Mouse (Mus musculus): ENCODE measurements around the gene Fndc3b. TPM values are rescaled to one million over a fixed set of nuclear protein-coding genes. Genes with fewer than 3 reads are reported as not detected.
A peak's percentile ranks its signal among the peaks of the same experiment; 100 is the strongest.

Fndc3b gene
- polyA plus RNA-seq, 1 experiment: 14.2 TPM

DNA sequence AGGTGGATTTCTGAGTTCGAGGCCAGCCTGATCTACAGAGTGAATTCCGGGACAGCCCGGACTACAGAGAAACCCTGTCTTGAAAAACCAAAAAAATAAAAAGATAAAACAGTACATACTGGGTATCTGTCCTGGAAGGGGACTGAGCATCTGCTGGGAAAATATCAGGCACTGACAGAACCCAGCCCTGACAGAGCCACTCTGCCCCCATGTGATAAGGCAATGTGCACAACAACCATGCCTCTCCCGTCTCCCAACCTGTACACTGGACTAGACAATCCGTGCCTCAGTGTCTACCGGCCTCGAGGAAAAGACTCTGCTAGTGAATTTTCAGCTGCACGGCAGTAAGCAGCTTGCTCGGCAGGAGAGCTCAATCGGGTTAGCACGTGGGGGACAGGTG, 97.3 kb downstream of the Fndc3b start:
- Histone ChIP-seq H3K27ac (ENCODE audit: insufficient read depth, low read depth, low read length) (no peak overlapping the region), H3K4me1 (ENCODE audit: control insufficient read depth, insufficient read depth, low read length) (peaks cover 22% of the 10 kb centered on the region), H3K27me3 (replicated peaks; ENCODE audit: control insufficient read depth, insufficient read depth, low read length) (no peaks in the 10 kb centered on the region), H3K4me3 (ENCODE audit: insufficient read depth, low read depth, low read length) (no peak overlapping the region), H3K36me3 (ENCODE audit: control insufficient read depth, insufficient read depth, low read length) (no peaks in the 10 kb centered on the region)
- 94% methylated on average over 11 of the region's 11 CpGs for WGBS
- DNase-seq: no peak
- no peak for TF ChIP-seq POLR2A (IDR thresholded peaks at IDR 0.05; ENCODE audit: low read depth, low read length)
- TF ChIP-seq CTCF (conservative IDR thresholded peaks at IDR 0.05; ENCODE audit: insufficient read depth, insufficient read length, low read depth, low read length): no peak

DNA sequence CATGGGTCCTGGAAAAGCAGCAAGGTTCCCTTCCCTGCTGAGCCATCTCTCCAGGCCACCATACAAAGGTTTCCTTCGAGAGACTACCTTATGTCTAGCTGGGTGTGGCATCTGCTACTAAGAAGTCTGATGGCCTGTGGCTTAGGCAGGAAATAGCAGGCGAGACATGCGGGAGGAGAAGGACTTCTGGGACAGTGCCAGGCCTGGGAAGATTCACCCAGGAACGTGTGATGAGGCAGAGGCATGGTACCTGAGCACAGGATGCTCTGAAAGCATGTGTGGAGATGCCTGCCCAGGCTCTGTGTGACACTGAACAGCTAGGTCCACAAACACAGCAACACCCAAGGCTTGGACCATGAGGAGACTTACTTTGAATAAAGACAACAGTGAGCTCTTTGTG, 98.1 kb downstream of the Fndc3b start:
- no peaks in the 10 kb centered on the region for H3K27me3 ChIP-seq (replicated peaks; ENCODE audit: control insufficient read depth, insufficient read depth, low read length)
- H3K4me3 ChIP-seq (ENCODE audit: insufficient read depth, low read depth, low read length): no peak overlapping the region
- WGBS: 50% methylated on average over 4 of the region's 4 CpGs
- H3K4me1 ChIP-seq (ENCODE audit: control insufficient read depth, insufficient read depth, low read length): peaks cover 27% of the 10 kb centered on the region
- no peaks in the 10 kb centered on the region for H3K36me3 ChIP-seq (ENCODE audit: control insufficient read depth, insufficient read depth, low read length)
- DNase-seq: no peak
- no peak overlapping the region for H3K27ac ChIP-seq (ENCODE audit: insufficient read depth, low read depth, low read length)
- TF ChIP-seq CTCF (conservative IDR thresholded peaks at IDR 0.05; ENCODE audit: insufficient read depth, insufficient read length, low read depth, low read length) (no peak), POLR2A (IDR thresholded peaks at IDR 0.05; ENCODE audit: low read depth, low read length) (no peak)

DNA sequence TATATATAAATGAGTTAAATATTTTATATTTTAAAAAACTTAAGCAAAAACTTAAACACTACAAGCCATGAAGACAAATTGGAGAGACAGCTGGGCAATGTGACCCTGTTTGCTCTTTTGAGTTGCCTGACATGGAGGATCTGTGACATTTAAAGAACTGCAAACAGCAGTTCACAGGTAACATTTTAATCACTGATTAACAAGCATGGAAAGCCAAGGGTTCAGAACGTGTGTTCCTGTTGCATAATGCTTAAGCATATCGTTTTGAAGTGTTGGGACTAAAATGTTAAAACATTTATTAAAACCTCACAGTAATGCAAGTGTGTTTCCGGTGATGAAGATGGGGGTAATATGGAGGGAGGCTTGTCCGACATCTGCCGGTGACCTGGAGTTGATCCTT, 99.1 kb downstream of the Fndc3b start:
- H3K27me3 ChIP-seq (replicated peaks; ENCODE audit: control insufficient read depth, insufficient read depth, low read length): no peaks in the 10 kb centered on the region
- no peak overlapping the region for H3K4me3 ChIP-seq (ENCODE audit: insufficient read depth, low read depth, low read length)
- DNase-seq: peak; percentile 62
- H3K4me1 ChIP-seq (ENCODE audit: control insufficient read depth, insufficient read depth, low read length): peaks cover 30% of the 10 kb centered on the region
- no peak overlapping the region for H3K27ac ChIP-seq (ENCODE audit: insufficient read depth, low read depth, low read length)
- WGBS: 53% methylated on average over 5 of the region's 5 CpGs
- H3K36me3 ChIP-seq (ENCODE audit: control insufficient read depth, insufficient read depth, low read length): no peaks in the 10 kb centered on the region
- no peak for TF ChIP-seq CTCF (conservative IDR thresholded peaks at IDR 0.05; ENCODE audit: insufficient read depth, insufficient read length, low read depth, low read length)
- TF ChIP-seq POLR2A (IDR thresholded peaks at IDR 0.05; ENCODE audit: low read depth, low read length): no peak

DNA sequence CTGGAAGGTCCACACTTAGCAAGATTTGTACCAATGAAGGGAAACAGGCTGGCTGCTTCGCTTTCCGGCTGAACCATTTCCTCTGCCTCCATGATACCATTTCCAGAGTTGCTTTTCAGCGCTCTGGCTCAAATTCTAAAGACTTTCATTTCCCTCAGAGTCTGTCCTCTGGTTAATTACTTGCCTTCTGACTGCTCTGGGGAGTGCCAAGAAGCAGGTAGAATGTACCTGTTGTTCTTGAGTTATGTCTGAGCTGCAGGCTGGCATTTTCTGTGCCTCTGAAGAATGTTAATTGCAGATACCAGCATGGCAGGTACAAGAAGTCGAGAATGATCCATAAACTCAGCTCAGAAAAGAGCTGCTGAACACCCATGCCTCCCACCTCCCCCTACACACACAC, 100.6 kb downstream of the Fndc3b start:
- DNase-seq: peak; percentile 70
- Histone ChIP-seq H3K4me3 (ENCODE audit: insufficient read depth, low read depth, low read length) (no peak overlapping the region), H3K4me1 (ENCODE audit: control insufficient read depth, insufficient read depth, low read length) (peaks cover 25% of the 10 kb centered on the region), H3K27ac (ENCODE audit: insufficient read depth, low read depth, low read length) (peak overlapping the region; percentile 13), H3K36me3 (ENCODE audit: control insufficient read depth, insufficient read depth, low read length) (no peaks in the 10 kb centered on the region), H3K27me3 (replicated peaks; ENCODE audit: control insufficient read depth, insufficient read depth, low read length) (no peaks in the 10 kb centered on the region)
- WGBS: 37% methylated on average over 4 of the region's 4 CpGs
- no peak for TF ChIP-seq CTCF (conservative IDR thresholded peaks at IDR 0.05; ENCODE audit: insufficient read depth, insufficient read length, low read depth, low read length)
- TF ChIP-seq POLR2A (IDR thresholded peaks at IDR 0.05; ENCODE audit: low read depth, low read length): no peak

DNA sequence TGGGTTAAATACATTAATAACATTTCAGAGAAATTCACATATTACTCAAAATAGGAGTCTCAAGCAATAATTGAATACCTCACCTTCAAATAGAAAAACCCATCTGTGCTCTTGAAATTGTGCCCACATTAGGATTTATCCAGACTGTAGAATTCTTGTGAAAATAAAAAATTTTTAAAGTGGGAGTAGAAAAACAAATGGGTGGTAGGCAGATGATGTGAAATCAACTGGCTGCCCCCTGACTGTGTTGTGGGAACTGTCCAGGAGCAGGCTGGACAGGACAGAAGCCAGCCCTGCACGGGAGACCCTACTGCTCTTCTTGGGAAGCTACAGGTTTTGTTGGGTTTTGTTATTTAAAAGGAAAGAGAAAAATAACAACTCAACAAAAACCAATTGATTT, 101.0 kb downstream of the Fndc3b start:
- WGBS: 54% methylated on average over 1 of the region's 1 CpGs
- TF ChIP-seq CTCF (conservative IDR thresholded peaks at IDR 0.05; ENCODE audit: insufficient read depth, insufficient read length, low read depth, low read length) (no peak), POLR2A (IDR thresholded peaks at IDR 0.05; ENCODE audit: low read depth, low read length) (no peak)
- no peak for DNase-seq
- no peaks in the 10 kb centered on the region for H3K36me3 ChIP-seq (ENCODE audit: control insufficient read depth, insufficient read depth, low read length)
- no peak overlapping the region for H3K27ac ChIP-seq (ENCODE audit: insufficient read depth, low read depth, low read length)
- no peaks in the 10 kb centered on the region for H3K27me3 ChIP-seq (replicated peaks; ENCODE audit: control insufficient read depth, insufficient read depth, low read length)
- peaks cover 25% of the 10 kb centered on the region for H3K4me1 ChIP-seq (ENCODE audit: control insufficient read depth, insufficient read depth, low read length)
- H3K4me3 ChIP-seq (ENCODE audit: insufficient read depth, low read depth, low read length): no peak overlapping the region

DNA sequence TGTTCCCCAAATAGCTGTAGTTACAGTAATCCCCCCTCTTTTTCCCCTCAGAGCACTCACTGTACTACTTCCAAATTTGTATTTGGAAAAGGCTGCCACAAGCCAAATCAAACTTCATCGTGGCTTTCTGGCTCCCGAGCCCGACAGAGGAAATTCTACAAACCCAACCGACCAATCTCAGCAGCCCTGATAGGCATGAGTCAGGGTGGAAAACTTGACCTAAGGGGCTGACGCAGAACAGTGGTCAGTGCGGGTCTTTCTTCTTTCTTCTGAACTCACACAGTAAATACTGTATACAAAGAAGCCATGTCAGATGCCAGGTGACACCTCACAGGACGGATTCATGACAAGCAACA, 103.3 kb downstream of the Fndc3b start:
- peak; percentile 25 for DNase-seq
- Histone ChIP-seq H3K4me1 (ENCODE audit: control insufficient read depth, insufficient read depth, low read length) (peaks cover 28% of the 10 kb centered on the region), H3K4me3 (ENCODE audit: insufficient read depth, low read depth, low read length) (no peak overlapping the region), H3K27ac (ENCODE audit: insufficient read depth, low read depth, low read length) (peak overlapping the region; percentile 46), H3K36me3 (ENCODE audit: control insufficient read depth, insufficient read depth, low read length) (no peaks in the 10 kb centered on the region), H3K27me3 (replicated peaks; ENCODE audit: control insufficient read depth, insufficient read depth, low read length) (no peaks in the 10 kb centered on the region)
- TF ChIP-seq POLR2A (IDR thresholded peaks at IDR 0.05; ENCODE audit: low read depth, low read length) (no peak), CTCF (conservative IDR thresholded peaks at IDR 0.05; ENCODE audit: insufficient read depth, insufficient read length, low read depth, low read length) (no peak)
- 26% methylated on average over 7 of the region's 7 CpGs for WGBS

DNA sequence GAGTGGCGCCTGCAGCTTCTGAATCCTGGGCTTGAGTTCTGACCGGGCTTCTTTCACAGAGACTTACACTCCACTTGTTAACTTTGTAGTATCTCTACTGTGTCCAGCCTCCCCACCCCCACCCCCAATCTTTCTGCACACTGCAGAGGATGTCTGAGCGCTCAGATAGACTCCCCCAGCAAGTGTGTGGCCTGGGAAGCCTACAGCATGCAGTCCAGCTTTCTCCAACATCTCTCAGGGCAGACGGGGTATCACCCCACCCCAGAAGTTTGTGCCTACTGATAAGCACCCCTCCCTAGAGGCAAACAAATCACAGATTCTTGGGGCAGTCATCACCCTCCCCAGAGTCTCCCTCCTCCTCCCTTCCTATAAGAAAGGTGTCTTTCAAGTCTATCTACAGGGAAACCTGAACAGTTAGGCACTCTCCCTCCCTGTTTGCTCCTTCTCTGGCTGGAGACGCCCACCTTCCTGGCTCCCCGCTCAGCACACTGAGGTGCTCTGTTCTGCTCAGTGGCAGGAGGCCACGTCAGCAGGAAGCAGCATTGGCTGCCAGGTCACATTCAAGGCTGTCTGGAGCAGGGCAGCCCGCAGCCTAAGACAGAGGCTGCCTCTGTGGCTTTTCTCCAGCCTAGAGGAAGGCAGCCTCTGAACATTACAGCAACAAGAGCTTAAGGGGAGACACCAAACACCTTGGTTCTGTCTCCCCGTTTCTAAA, 103.9 kb downstream of the Fndc3b start:
- Histone ChIP-seq H3K4me1 (ENCODE audit: control insufficient read depth, insufficient read depth, low read length) (peaks cover 24% of the 10 kb centered on the region), H3K4me3 (ENCODE audit: insufficient read depth, low read depth, low read length) (no peak overlapping the region), H3K27me3 (replicated peaks; ENCODE audit: control insufficient read depth, insufficient read depth, low read length) (no peaks in the 10 kb centered on the region), H3K27ac (ENCODE audit: insufficient read depth, low read depth, low read length) (peak overlapping the region; percentile 46), H3K36me3 (ENCODE audit: control insufficient read depth, insufficient read depth, low read length) (no peaks in the 10 kb centered on the region)
- TF ChIP-seq CTCF (conservative IDR thresholded peaks at IDR 0.05; ENCODE audit: insufficient read depth, insufficient read length, low read depth, low read length): no peak
- no peak for TF ChIP-seq POLR2A (IDR thresholded peaks at IDR 0.05; ENCODE audit: low read depth, low read length)
- WGBS: 36% methylated on average over 9 of the region's 9 CpGs
- peak; percentile 76 for DNase-seq

Measured in kidney, adult 2 months (tissue).